Mouse (Mus musculus): ENCODE data around the gene Tcf7l1. TPM values are rescaled to one million over a fixed set of nuclear protein-coding genes. Genes with fewer than 3 reads are reported as not detected.
A peak's percentile ranks its signal among the peaks of the same experiment; 100 is the strongest.

Gene Tcf7l1
- polyA plus RNA-seq, 1 experiment from 2014 or later = 7.0 TPM

DNA sequence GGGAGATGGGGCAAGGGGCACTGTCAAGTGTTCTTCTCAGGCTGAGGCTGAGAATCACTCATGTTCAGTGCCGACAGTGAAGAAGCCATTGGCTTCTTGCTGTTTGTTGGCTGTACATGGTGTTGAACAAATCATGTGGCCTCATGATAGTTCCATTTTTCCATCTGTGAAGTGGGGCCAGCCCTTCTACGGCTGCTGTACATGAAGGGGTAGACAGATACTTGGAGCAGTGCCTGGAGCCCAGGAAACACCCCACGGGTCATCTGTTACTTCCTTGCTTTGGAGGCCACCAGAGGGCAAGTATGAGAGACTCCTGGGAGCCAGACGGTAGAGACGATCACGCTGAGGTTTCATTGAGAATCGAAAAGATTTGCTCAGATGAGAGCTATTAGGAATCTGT, 46.7 kb downstream of the Tcf7l1 start:
- ATAC-seq (ENCODE audit: low FRiP score) = no peak
- Histone ChIP-seq H3K9me3 (replicated peaks) (no peaks in the 10 kb centered on the region), H3K4me3 (replicated peaks) (no peak overlapping the region), H3K27me3 (replicated peaks) (no peaks in the 10 kb centered on the region), H3K27ac (replicated peaks) (no peak overlapping the region), H3K4me1 (peaks cover 19% of the 10 kb centered on the region; the same call in 1 of the 2 replicates), H3K36me3 (no peaks in the 10 kb centered on the region), H3K4me2 (no peak overlapping the region), H3K9ac (replicated peaks) (no peak overlapping the region)
- 88% methylated on average over 7 of the region's 7 CpGs for WGBS

DNA sequence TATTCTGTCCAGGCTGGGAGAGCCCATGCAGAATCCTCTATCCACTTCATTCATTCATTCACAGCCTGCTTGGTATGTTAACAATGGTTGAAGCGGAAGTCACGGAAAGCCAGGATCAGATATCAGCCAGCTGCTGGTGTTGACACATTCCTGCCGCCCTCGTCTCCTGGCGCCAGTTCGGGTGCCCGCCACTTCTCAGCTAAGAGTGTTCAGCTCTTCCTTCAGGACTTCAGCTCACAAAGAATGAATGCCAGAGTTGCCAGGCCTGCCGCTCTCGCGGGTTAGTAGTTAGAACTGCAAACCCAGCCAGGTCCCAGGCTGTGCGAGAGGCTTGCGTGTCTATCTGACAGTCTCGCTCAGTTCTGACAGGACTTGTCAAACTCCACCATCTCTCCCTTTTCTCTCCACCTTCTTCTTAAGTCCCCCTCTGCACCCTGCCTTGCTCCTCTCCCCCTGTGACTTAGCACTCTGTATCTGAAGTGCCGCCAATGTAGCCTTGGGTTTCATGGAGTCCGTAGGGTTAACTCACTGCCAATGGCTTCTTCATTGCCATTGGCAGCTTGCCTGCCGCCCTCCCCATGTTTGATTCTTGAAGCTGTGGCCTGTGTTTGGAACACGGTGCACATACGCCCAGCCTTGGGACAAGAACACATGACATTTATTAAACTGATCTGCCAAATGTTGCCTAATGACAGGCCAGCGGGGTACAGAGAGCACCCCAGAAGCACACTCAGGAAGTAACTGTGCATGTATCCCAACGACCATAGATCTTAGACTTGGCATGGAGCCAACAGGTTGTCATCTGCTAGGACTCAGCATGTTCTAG, 48.2 kb downstream of the Tcf7l1 start:
- peak; percentile 58; the same call in 1 of the 2 replicates for ATAC-seq (ENCODE audit: low FRiP score)
- H3K9me3 ChIP-seq (replicated peaks) = no peaks in the 10 kb centered on the region
- H3K36me3 ChIP-seq = no peaks in the 10 kb centered on the region
- no peak overlapping the region for H3K9ac ChIP-seq (replicated peaks)
- H3K4me2 ChIP-seq = peak overlapping the region; percentile 17; the same call in 1 of the 2 replicates
- peaks cover 19% of the 10 kb centered on the region; the same call in 1 of the 2 replicates for H3K4me1 ChIP-seq
- H3K27ac ChIP-seq (replicated peaks) = peak overlapping the region; percentile 65
- 57% methylated on average over 20 of the region's 20 CpGs for WGBS
- no peaks in the 10 kb centered on the region for H3K27me3 ChIP-seq (replicated peaks)
- no peak overlapping the region for H3K4me3 ChIP-seq (replicated peaks)

DNA sequence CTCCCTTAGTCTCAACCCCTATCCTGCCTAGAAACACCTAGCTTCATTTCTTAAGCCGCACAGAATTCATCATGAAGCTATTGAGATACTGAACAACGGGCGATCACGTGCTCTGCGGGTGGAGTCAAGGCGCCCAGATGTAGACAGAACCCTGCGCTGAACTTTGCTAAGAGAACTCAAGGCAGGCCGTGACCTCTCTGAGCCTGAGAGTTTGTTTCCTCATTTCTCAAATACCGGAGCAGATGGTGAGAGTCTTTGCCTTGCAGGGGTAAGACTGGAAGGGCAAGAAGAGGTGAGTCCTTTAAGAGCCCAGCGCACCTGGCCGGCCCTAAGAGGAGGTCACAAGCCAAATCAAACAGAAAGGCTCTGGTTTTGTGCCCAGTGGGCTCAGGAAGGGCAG, 52.2 kb downstream of the Tcf7l1 start:
- Histone ChIP-seq H3K27ac (replicated peaks) (no peak overlapping the region), H3K9ac (replicated peaks) (no peak overlapping the region), H3K36me3 (no peaks in the 10 kb centered on the region), H3K27me3 (replicated peaks) (no peaks in the 10 kb centered on the region), H3K4me2 (no peak overlapping the region), H3K9me3 (replicated peaks) (no peaks in the 10 kb centered on the region), H3K4me1 (peaks cover 12% of the 10 kb centered on the region; the same call in 1 of the 2 replicates), H3K4me3 (replicated peaks) (no peak overlapping the region)
- 95% methylated on average over 11 of the region's 11 CpGs for WGBS
- ATAC-seq (ENCODE audit: low FRiP score) = no peak

DNA sequence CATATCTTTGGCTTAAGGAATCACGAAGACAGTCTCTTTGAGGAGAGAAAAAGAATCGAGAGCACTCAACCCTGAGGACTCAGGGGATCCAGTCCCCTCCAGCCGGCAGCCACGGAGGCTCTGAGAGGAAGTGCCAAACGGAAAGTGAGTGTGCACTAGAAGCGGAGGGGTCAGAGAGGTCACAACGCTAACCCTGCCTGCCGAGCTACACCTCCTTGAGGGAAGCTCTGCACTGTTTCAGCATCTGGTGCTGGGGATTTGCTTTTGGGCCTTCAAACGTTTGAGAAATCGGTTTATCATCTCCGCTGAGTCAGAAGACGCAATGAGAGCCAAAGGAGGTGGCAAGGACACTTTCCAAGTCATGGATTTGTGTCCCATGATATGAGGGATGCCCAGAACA, 53.8 kb downstream of the Tcf7l1 start:
- no peak for ATAC-seq (ENCODE audit: low FRiP score)
- Histone ChIP-seq H3K27ac (replicated peaks) (no peak overlapping the region), H3K4me1 (peaks cover 12% of the 10 kb centered on the region), H3K27me3 (replicated peaks) (no peaks in the 10 kb centered on the region), H3K9ac (replicated peaks) (no peak overlapping the region), H3K9me3 (replicated peaks) (no peaks in the 10 kb centered on the region), H3K4me3 (replicated peaks) (no peak overlapping the region), H3K36me3 (no peaks in the 10 kb centered on the region), H3K4me2 (no peak overlapping the region)
- 52% methylated on average over 12 of the region's 12 CpGs for WGBS

DNA sequence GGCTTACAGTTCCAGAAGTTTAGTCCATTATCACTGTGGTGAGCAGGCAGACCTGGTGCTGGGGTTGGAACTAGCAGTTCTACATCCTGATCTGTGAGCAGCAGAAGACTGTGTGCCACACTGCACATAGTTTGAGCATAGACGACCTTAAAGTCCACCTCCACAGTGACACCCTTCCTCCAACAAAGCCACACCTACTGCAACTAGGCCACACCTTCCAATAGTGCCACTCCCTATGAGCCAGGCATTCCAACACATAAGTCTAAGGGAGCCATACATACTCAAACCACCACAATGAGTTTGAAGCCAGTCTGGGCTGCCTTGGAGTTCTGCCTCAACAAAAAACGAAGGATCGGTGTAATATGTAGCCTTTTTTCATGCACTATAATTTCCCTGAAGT, 55.7 kb downstream of the Tcf7l1 start:
- Histone ChIP-seq H3K27me3 (replicated peaks) (no peaks in the 10 kb centered on the region), H3K27ac (replicated peaks) (no peak overlapping the region), H3K9ac (replicated peaks) (no peak overlapping the region), H3K9me3 (replicated peaks) (no peaks in the 10 kb centered on the region), H3K4me1 (peaks cover 26% of the 10 kb centered on the region), H3K4me2 (no peak overlapping the region), H3K36me3 (no peaks in the 10 kb centered on the region), H3K4me3 (replicated peaks) (no peak overlapping the region)
- no peak for ATAC-seq (ENCODE audit: low FRiP score)
- 96% methylated on average over 3 of the region's 3 CpGs for WGBS

DNA sequence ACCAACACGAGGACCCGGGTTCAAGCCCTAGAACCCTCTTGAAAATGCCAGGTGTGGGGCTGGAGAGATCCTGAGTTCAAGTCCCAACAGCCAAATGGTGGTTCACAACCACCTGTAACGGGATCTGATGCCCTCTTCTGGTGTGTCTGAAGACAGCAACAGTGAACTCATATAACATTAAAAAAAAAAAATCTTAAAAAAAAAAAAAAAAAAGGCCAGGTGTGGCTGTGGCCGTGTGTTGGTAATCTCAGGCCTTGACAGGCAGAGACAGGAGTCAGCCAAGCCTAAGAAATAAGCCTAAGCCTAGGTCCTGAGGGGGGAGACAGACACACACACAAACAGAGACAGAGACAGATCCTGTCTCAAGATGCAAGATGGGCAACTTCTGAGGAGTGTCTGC, 56.9 kb downstream of the Tcf7l1 start:
- no peak for ATAC-seq (ENCODE audit: low FRiP score)
- Histone ChIP-seq H3K36me3 (no peaks in the 10 kb centered on the region), H3K9me3 (replicated peaks) (no peaks in the 10 kb centered on the region), H3K4me1 (peaks cover 34% of the 10 kb centered on the region), H3K9ac (replicated peaks) (no peak overlapping the region), H3K4me2 (no peak overlapping the region), H3K27me3 (replicated peaks) (no peaks in the 10 kb centered on the region), H3K4me3 (replicated peaks) (no peak overlapping the region), H3K27ac (replicated peaks) (no peak overlapping the region)
- WGBS = 92% methylated on average over 4 of the region's 4 CpGs

DNA sequence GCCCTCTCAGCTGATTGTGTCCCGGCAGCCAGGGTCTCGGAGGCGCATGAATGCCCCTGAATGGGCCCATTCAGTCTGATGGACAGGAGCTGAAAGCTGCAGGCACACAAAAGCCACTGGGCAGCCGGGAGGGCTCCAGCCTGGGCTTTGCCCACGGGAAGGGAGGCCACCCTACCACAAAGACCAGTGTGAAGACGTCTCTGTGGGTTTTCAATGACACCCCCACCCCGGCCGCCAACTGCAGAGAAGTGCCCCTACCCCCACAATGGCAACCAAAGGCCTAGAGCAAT, 58.5 kb downstream of the Tcf7l1 start:
- Histone ChIP-seq H3K4me1 (peaks cover 36% of the 10 kb centered on the region), H3K36me3 (no peaks in the 10 kb centered on the region), H3K27ac (replicated peaks) (peak overlapping the region; percentile 67), H3K4me2 (0 out of 2 replicates have a peak overlapping the region, but pooled peaks have one; percentile 0), H3K9me3 (replicated peaks) (no peaks in the 10 kb centered on the region), H3K9ac (replicated peaks) (no peak overlapping the region), H3K27me3 (replicated peaks) (no peaks in the 10 kb centered on the region), H3K4me3 (replicated peaks) (no peak overlapping the region)
- WGBS = 14% methylated on average over 8 of the region's 8 CpGs
- peak; percentile 79 for ATAC-seq (ENCODE audit: low FRiP score)

DNA sequence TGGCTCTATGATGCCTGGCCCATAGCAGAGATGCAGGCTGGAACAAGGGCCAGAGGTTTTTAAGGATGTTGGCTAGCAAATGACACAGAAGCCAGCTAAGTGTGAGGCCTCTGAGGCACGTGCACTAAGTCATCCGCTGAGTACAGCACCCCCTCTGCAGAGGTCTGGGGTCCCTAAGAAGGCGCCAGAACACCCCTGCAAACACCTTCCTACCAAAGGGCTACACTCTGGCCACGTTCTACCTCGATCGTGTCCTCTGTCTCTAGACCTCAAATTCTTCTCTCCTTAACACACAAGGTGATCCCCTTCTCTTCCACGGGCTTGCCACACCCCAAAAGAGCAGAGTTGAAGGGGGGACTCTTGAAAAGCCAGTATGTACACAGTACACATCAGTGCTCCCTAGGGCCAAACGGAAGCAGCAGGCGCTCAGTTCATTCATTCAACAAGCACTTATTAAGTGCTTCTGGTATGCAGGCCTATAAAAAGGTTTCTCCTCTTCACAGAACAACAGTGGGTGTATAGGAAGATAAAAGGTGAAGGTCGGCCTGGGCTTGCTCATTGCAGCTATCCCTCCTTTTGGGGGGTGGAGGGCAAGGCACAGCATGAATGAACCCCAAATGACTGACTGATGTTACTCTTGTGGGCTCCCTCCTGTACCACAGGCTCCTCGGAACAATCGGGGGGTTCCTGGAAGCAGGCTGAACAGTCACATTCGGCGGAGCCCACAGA, 59.1 kb downstream of the Tcf7l1 start:
- Histone ChIP-seq H3K36me3 (no peaks in the 10 kb centered on the region), H3K27ac (replicated peaks) (peak overlapping the region; percentile 67), H3K4me3 (replicated peaks) (no peak overlapping the region), H3K4me1 (peaks cover 40% of the 10 kb centered on the region), H3K4me2 (0 out of 2 replicates have a peak overlapping the region, but pooled peaks have one; percentile 0), H3K9me3 (replicated peaks) (no peaks in the 10 kb centered on the region), H3K9ac (replicated peaks) (no peak overlapping the region), H3K27me3 (replicated peaks) (no peaks in the 10 kb centered on the region)
- 46% methylated on average over 14 of the region's 14 CpGs for WGBS
- peak; percentile 13; the same call in 1 of the 2 replicates for ATAC-seq (ENCODE audit: low FRiP score)

DNA sequence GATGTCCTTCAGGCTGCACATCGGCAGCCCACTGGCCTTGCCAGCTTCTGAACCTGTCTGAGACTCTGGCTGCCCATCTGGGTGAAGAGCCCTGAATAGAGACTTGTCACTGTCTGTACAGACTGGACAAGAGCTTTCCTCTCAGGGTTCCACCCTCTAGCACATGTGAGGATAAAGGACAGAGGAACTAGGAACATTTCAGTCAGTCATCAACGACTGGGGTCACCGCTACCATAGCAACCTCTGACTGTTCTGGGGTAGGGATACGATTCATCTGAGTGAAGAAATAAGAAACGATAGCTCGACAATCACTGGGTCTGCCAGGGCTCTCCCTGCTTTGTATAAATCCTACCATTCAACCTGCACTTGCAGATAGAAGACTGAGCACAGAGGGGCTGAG, 61.2 kb downstream of the Tcf7l1 start:
- Histone ChIP-seq H3K4me3 (replicated peaks) (no peak overlapping the region), H3K9me3 (replicated peaks) (no peaks in the 10 kb centered on the region), H3K9ac (replicated peaks) (no peak overlapping the region), H3K27ac (replicated peaks) (no peak overlapping the region), H3K27me3 (replicated peaks) (no peaks in the 10 kb centered on the region), H3K36me3 (no peaks in the 10 kb centered on the region), H3K4me1 (peaks cover 46% of the 10 kb centered on the region), H3K4me2 (no peak overlapping the region)
- ATAC-seq (ENCODE audit: low FRiP score) = no peak
- 28% methylated on average over 6 of the region's 6 CpGs for WGBS

DNA sequence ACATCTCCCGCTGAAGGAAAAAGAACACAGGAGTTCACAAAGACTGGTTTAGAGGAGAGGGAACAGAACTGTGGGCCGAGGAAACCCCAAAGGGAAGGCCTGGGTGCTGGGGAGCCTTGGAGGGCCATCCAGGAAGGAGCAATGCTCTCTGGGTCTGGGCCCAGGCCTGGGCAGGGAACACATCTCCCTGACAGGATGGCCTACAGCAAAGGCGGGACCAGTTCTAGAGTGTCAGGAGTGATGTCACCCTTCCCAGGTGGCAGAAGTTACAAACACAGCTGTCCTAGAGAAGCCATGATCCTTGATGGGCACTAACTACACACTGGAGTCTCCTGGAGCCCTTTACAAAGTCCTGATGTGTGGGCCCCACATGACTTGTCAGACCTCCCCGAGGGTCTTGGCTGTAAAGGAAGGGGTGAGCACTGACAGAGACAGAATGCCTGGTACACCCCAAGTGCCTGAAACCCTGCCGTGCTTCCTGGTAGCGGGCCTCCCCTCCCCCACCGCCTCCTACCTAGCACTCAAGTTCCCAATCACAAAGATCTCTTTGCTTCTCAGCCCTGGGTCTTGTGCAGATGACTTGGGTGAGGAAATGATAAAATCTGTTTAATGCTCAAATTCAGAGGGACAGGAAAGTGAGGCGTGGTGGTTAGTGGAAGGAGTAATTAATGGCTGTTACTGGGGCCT, 64.4 kb downstream of the Tcf7l1 start:
- H3K4me1 ChIP-seq = peaks cover 29% of the 10 kb centered on the region
- 62% methylated on average over 8 of the region's 8 CpGs for WGBS

DNA sequence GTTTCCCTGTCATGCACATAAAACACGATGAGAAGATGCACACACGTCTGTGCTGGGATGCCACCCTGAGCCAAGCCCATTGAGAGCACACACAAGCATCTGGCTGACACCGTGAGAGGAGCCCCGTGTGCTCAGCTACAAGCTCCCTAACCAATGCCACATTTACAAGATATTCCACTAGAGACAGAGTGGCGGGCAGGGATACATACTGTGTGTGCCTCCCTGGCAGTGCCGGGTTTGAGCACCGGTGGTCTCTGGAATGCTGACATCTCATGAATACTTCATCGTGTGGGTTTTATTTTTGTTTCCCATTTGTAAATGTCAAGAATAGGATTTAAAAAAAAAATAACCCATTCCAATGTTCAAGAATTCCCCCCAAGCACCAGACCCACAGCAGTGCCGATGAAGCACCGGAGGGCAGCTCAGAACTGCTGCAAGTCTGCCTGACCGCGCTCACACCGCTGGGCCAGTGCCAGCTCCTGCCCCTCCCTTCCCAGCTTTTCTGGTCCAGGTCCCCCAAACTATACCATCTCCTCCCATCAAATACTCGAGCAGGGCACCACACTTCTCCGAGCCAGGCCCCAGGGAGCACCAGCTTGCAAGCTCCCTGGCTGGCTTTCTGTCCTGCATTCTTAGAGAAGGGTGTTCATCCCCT, 65.2 kb downstream of the Tcf7l1 start:
- Histone ChIP-seq H3K4me3 (replicated peaks) (no peak overlapping the region), H3K9ac (replicated peaks) (no peak overlapping the region), H3K27ac (replicated peaks) (no peak overlapping the region), H3K4me1 (peaks cover 25% of the 10 kb centered on the region), H3K4me2 (no peak overlapping the region), H3K9me3 (replicated peaks) (no peaks in the 10 kb centered on the region), H3K36me3 (no peaks in the 10 kb centered on the region), H3K27me3 (replicated peaks) (no peaks in the 10 kb centered on the region)
- 63% methylated on average over 15 of the region's 15 CpGs for WGBS
- no peak for ATAC-seq (ENCODE audit: low FRiP score)

More for the DNA sequence above, 64.4 kb downstream of the Tcf7l1 start:
- Histone ChIP-seq H3K4me2 (no peak overlapping the region), H3K36me3 (no peaks in the 10 kb centered on the region), H3K9ac (replicated peaks) (no peak overlapping the region), H3K9me3 (replicated peaks) (no peaks in the 10 kb centered on the region), H3K27me3 (replicated peaks) (no peaks in the 10 kb centered on the region), H3K4me3 (replicated peaks) (no peak overlapping the region), H3K27ac (replicated peaks) (no peak overlapping the region)
- no peak for ATAC-seq (ENCODE audit: low FRiP score)
